Mouse (Mus musculus): ENCODE measurements around the gene Lgals12.
A peak's percentile ranks its signal among the peaks of the same experiment; 100 is the strongest.

The Lgals12 gene

DNA sequence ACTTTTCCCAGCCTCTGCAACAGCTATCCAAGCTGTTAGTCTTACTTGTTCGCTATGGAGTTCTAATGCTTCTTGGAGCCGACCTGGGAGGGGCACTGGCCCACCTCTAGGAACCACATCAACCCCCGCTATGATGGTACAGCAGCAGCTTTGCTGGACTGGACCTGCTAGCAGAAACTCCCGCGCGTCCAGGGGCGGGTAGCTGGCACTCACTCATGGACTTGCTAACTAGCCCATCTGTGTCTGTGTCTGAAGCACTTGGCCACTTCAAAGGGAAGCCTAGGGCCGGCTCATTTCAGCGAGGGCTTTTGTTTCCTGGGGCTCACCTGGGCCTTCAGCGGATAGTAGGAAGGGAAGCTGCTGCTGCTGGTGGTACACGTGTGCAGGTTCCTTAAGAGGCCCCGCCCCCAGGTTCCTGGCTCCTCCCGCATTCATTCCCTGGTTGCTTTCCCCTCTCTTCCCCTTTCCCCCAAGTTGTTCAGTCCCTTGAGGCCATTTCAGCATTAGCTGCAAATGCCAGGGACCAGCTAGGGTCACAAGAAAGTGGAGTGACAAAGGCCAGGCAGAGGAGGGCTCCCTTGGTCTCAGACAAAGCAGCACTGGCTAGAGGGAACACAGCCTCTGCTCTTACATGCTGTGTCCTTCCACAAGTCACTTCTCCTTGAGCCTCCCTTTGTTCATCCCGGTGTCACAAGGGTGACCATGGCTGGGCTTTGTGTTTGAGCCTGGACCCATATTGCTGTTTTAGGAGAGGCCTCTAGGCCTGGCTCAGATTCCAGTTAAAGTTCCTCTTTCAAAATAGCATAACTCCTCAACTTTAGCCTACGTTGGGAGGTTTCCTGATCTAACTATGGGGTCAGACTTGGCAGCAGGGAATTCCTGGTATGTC, at the start of gene Lgals12:
Gene Lgals12 (minus strand): TSS at position 393 of the 889 bp plus-strand sequence.
- H3K36me3 ChIP-seq (ENCODE audit: control insufficient read depth, insufficient read depth, low read length, poor library complexity, severe bottlenecking), result no peaks in the 10 kb centered on the region
- DNase-seq (ENCODE audit: low read depth, low spot score), result no peak
- no peaks in the 10 kb centered on the region for H3K27me3 ChIP-seq (ENCODE audit: control insufficient read depth, insufficient read depth, low read length, poor library complexity, severe bottlenecking)

- Histone ChIP-seq H3K27me3 (ENCODE audit: control insufficient read depth, insufficient read depth, low read length, poor library complexity, severe bottlenecking) (no peaks in the 10 kb centered on the region), H3K36me3 (ENCODE audit: control insufficient read depth, insufficient read depth, low read length, poor library complexity, severe bottlenecking) (no peaks in the 10 kb centered on the region)
- DNase-seq (ENCODE audit: low read depth, low spot score), result no peak
Observed at GRCm38 (mm10) chr19:7648913-7649666, 42.1 kb upstream of the Lgals12 start.

GRCm38 (mm10) chr19:7633786-7634185, 26.8 kb upstream of the Lgals12 start:
- H3K36me3 ChIP-seq (ENCODE audit: control insufficient read depth, insufficient read depth, low read length, poor library complexity, severe bottlenecking), result no peaks in the 10 kb centered on the region
- no peaks in the 10 kb centered on the region for H3K27me3 ChIP-seq (ENCODE audit: control insufficient read depth, insufficient read depth, low read length, poor library complexity, severe bottlenecking)
- DNase-seq (ENCODE audit: low read depth, low spot score), result no peak

GRCm38 (mm10) chr19:7633021-7633420, 26.0 kb upstream of the Lgals12 start:
- no peaks in the 10 kb centered on the region for H3K36me3 ChIP-seq (ENCODE audit: control insufficient read depth, insufficient read depth, low read length, poor library complexity, severe bottlenecking)
- no peaks in the 10 kb centered on the region for H3K27me3 ChIP-seq (ENCODE audit: control insufficient read depth, insufficient read depth, low read length, poor library complexity, severe bottlenecking)
- no peak for DNase-seq (ENCODE audit: low read depth, low spot score)

DNA sequence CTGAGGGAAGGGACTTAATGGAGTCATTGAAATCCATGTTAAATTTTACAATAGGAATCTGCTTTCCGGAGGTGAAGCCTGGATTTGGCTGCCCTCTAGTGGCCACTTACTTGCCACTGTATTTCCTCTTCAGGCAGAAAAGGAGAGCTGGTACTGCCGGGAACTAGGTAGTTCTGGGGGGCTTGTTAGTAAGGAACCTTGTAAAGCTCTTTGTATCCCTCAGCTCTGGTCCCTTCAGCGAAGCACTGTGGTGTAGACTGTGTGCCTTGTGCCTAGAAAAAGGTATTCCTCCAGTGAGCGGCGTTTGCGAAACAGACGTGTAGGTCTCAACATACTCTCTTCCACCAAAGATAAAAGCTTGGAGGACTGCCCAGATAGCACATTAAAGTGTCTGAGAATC, 10.7 kb upstream of the Lgals12 start:
- Histone ChIP-seq H3K27me3 (ENCODE audit: control insufficient read depth, insufficient read depth, low read length, poor library complexity, severe bottlenecking) (no peaks in the 10 kb centered on the region), H3K36me3 (ENCODE audit: control insufficient read depth, insufficient read depth, low read length, poor library complexity, severe bottlenecking) (no peaks in the 10 kb centered on the region)
- peak; percentile 68 for DNase-seq (ENCODE audit: low read depth, low spot score)

GRCm38 (mm10) chr19:7617085-7617484, 10.1 kb upstream of the Lgals12 start:
- no peak for DNase-seq (ENCODE audit: low read depth, low spot score)
- Histone ChIP-seq H3K27me3 (ENCODE audit: control insufficient read depth, insufficient read depth, low read length, poor library complexity, severe bottlenecking) (no peaks in the 10 kb centered on the region), H3K36me3 (ENCODE audit: control insufficient read depth, insufficient read depth, low read length, poor library complexity, severe bottlenecking) (no peaks in the 10 kb centered on the region)

DNA sequence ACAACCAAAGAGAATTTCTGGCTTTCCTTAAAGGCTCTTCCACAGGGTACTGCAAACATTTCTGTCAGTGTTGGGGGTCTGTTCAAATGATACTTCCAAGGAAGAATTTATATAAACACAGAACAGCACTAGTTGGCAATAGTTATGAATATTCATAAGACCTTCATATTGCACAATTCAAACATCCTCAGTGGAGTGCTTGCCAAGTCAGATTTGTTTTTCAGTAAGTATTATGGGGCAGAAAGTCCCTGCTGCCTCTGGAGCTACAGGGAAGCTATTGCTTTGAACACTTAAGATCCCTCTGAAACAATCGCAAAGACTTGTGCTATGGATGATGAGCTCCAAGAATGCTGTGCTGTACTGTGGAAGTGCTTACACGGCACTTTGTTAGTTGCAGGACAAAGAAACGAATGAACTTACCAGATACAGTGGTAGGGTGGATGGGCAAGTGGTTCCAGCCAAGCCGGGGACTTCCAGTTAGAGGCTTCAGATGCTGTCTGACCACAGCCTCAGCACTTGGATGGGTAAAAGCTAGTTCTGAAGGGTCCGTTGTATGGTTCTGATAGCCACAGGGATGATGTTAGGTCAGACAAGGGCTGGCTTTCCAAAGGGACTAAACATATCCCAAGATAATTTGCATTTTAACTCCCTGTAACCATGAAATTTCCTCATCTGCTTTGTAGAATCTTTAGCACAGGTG, 9.4 kb upstream of the Lgals12 start:
- Histone ChIP-seq H3K27me3 (ENCODE audit: control insufficient read depth, insufficient read depth, low read length, poor library complexity, severe bottlenecking) (no peaks in the 10 kb centered on the region), H3K36me3 (ENCODE audit: control insufficient read depth, insufficient read depth, low read length, poor library complexity, severe bottlenecking) (no peaks in the 10 kb centered on the region)
- DNase-seq (ENCODE audit: low read depth, low spot score), result no peak

DNA sequence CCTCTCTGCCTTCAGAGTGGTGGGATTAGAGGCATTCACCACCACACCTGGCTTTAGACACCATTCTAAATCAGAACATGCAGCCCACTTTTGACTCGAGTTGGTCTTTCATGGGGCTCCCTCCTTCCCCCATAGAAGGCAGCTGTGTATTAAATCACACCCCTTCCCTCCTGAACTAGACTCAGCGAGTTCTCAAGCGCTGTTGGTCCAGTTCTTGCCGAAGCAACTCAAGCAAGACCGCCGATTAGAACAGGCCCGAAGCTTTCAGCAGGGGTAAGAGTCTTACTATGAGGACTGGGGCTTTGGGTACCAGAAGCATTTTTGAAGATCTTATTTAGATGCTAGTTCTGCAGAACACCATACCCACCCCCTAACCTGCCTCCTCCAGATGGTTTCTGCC, 6.2 kb upstream of the Lgals12 start:
- DNase-seq (ENCODE audit: low read depth, low spot score), result no peak
- Histone ChIP-seq H3K27me3 (ENCODE audit: control insufficient read depth, insufficient read depth, low read length, poor library complexity, severe bottlenecking) (no peaks in the 10 kb centered on the region), H3K36me3 (ENCODE audit: control insufficient read depth, insufficient read depth, low read length, poor library complexity, severe bottlenecking) (no peaks in the 10 kb centered on the region)

DNA sequence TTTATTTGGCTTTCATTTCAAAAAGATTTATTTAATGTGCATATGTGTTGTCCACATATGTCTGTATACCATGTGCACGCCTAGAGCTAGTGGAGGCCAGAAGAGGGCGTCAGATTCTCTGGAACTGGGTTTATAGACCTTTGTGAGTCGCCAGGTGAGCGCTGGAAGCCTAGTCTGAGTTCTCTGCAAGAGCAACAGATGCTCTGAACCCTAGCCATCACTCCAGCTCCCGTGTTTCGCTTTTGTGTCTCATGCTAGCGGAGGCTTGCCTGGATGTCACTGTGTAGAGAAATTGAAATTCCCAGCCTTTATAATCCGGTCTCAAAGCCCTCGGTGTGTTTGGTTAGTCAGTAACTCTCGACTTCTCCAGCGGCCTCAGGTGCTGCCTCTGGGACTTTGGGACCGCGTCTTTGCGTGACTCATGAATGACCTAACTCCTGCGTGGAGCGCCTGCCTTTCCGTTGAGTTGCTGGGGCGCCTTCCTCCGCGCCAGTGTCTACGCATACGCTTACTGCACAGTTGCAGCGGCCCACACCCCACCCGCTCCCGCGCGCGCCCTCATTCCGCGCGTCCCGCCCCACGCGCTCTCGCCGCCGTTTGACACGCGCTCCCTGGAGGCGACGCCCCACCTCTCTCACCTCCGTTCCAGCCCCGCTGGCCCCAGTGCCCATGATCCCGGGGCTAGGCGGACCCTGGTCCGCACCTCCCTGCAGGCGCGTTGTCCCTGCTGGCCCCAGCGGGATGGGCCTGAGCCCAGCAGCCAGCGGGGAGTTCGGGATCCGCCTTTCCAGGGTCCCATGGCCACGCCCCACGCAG, 5.2 kb upstream of the Lgals12 start, which contains the start of gene Hrasls5:
Gene Hrasls5 (plus strand): TSS at position 600 of the 816 bp plus-strand sequence.
- DNase-seq (ENCODE audit: low read depth, low spot score), result no peak
- Histone ChIP-seq H3K36me3 (ENCODE audit: control insufficient read depth, insufficient read depth, low read length, poor library complexity, severe bottlenecking) (no peaks in the 10 kb centered on the region), H3K27me3 (ENCODE audit: control insufficient read depth, insufficient read depth, low read length, poor library complexity, severe bottlenecking) (no peaks in the 10 kb centered on the region)

DNA sequence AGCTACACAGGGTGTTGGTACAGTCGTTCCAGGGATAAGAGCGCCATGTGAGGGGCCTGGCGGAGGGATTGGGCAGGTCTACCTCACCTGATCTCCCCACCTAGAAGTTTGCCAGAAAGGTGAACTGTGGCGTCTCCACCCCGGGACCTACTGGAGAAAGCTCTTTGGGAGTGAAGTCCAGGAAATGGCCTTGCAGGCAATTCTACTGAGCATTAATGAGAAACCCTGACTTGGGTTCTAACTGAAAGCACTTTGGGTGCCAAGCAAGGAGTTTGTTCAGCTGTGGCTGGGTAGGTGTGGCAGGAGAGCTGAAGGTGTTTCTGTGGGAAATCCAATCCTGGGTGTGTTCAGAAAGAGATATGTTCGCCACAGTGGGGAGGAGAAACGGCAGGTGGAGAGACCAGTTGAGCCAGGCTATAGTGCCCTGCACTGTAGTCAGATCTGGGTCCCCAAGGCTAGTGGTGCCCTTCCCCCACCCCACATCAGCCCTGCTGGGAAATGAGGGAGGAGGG, 753 bp upstream of the Lgals12 start:
- Histone ChIP-seq H3K27me3 (ENCODE audit: control insufficient read depth, insufficient read depth, low read length, poor library complexity, severe bottlenecking) (no peaks in the 10 kb centered on the region), H3K36me3 (ENCODE audit: control insufficient read depth, insufficient read depth, low read length, poor library complexity, severe bottlenecking) (no peaks in the 10 kb centered on the region)
- DNase-seq (ENCODE audit: low read depth, low spot score), result no peak

GRCm38 (mm10) chr19:7605930-7606783, 836 bp downstream of the Lgals12 start:
- Histone ChIP-seq H3K36me3 (ENCODE audit: control insufficient read depth, insufficient read depth, low read length, poor library complexity, severe bottlenecking) (no peaks in the 10 kb centered on the region), H3K27me3 (ENCODE audit: control insufficient read depth, insufficient read depth, low read length, poor library complexity, severe bottlenecking) (no peaks in the 10 kb centered on the region)
- DNase-seq (ENCODE audit: low read depth, low spot score), result no peak

DNA sequence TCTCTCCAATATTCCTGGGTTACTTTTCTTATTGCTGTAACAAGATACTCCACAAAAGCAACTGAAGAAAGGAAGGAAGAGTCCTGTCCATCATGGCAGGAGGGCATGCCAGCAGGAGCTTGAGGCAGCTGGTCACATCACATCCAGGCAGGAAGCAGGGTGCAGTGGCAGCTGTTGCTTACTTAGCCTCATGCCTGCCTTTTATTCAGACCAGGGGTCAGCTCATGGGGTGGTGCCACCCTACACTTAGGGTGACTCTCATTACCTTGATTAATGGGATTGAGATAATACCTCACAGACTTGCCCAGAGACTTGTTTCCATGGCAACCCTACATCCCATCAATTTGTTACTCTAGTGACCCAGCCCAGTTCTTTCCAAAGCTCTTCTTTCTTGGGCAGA, 2.0 kb downstream of the Lgals12 start:
- no peak for DNase-seq (ENCODE audit: low read depth, low spot score)
- H3K36me3 ChIP-seq (ENCODE audit: control insufficient read depth, insufficient read depth, low read length, poor library complexity, severe bottlenecking), result no peaks in the 10 kb centered on the region
- H3K27me3 ChIP-seq (ENCODE audit: control insufficient read depth, insufficient read depth, low read length, poor library complexity, severe bottlenecking), result no peaks in the 10 kb centered on the region

DNA sequence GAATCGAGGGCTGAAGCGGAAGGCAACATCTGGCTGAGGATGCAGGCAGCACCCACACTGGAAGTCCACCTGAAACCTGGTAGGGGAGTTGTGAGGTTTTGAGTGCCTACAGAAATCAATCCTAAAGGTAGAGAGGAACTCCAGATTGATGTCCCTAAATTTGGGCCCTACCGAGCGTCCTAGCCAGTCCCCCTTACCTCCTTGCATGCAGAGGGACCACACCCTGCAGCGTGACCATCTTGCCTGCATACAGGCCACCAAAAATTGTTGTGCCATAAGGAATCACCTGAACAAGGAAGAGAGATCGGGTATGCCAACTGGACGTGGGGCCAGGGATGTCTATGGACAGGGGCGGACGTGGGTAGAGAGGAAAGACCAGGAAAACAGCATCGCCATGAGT, 2.9 kb downstream of the Lgals12 start:
- Histone ChIP-seq H3K36me3 (ENCODE audit: control insufficient read depth, insufficient read depth, low read length, poor library complexity, severe bottlenecking) (no peaks in the 10 kb centered on the region), H3K27me3 (ENCODE audit: control insufficient read depth, insufficient read depth, low read length, poor library complexity, severe bottlenecking) (no peaks in the 10 kb centered on the region)
- no peak for DNase-seq (ENCODE audit: low read depth, low spot score)
